Comparison of ENCODE assay signal across 8 mouse cellular contexts in the genomic region with DNA sequence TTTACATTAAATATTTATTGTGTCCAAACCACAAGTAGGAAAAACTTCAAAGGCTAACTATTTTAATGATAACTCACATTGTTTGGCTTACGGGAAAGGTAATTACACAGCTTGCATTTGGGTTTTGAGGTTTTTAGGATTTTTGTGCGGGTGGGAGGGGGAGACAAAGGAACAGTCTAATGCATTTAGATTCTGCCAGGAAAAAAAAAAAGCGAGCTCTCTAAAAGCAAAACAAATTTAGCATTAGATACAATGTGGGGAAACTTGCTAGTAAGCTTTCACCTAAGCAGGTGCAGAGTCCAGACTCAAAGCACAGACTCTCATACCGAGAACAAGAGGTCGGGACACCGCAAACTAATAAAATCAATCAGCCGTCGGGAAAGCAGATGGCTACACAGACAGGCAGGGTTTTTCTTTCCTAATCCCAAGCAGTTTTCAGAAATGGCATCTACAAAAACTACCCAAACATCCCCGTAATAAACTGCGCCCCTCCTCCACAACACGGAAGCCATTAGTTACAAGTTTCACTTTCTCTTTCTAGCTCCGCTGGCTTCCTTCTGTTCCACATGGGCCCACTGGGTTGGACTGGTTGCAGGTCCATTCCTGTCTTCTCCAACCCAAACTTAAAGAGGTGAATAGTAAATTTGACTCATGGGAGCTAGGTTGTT. TPM values are rescaled to one million over a fixed set of nuclear protein-coding genes. Genes with fewer than 3 reads are reported as not detected.
A peak's percentile ranks its signal among the peaks of the same experiment; 100 is the strongest.
DNase-seq lines count a peak whose midpoint lies in the region; ATAC-seq and TF ChIP-seq lines count a peak whose summit lies in the region.

No protein-coding gene starts in this region.

- no peaks in the 10 kb centered on the region for H3K9me3 ChIP-seq in limb, embryonic 12.5 days
- no peaks in the 10 kb centered on the region for H3K9me3 ChIP-seq in limb, embryonic 10.5 days (replicated peaks)
- H3K9me3 ChIP-seq in intestine, embryonic 15.5 days = no peaks in the 10 kb centered on the region
- H3K9me3 ChIP-seq in lung, embryonic 14.5 days (ENCODE audit: low read depth, low read length) = no peaks in the 10 kb centered on the region
- no peaks in the 10 kb centered on the region for H3K9me3 ChIP-seq in stomach, embryonic 15.5 days

- H3K27ac ChIP-seq in limb, embryonic 12.5 days = no peak overlapping the region
- no peak overlapping the region for H3K27ac ChIP-seq in limb, embryonic 10.5 days
- peak overlapping the region; percentile 48; the same call in 1 of the 2 replicates for H3K27ac ChIP-seq in intestine, embryonic 15.5 days
- H3K27ac ChIP-seq in lung, embryonic 14.5 days (ENCODE audit: low read depth) = no peak overlapping the region
- peak overlapping the region; percentile 38; the same call in 1 of the 2 replicates for H3K27ac ChIP-seq in stomach, embryonic 15.5 days

- H3K9ac ChIP-seq in limb, embryonic 12.5 days (replicated peaks) = no peak overlapping the region
- no peak overlapping the region for H3K9ac ChIP-seq in intestine, embryonic 15.5 days
- H3K9ac ChIP-seq in lung, embryonic 14.5 days = no peak overlapping the region
- no peak overlapping the region for H3K9ac ChIP-seq in stomach, embryonic 15.5 days

- H3K4me3 ChIP-seq in limb, embryonic 12.5 days (replicated peaks) = peak overlapping the region; percentile 21
- no peak overlapping the region for H3K4me3 ChIP-seq in limb, embryonic 10.5 days
- peak overlapping the region; percentile 33 for H3K4me3 ChIP-seq in intestine, embryonic 15.5 days (replicated peaks)
- no peak overlapping the region for H3K4me3 ChIP-seq in lung, embryonic 14.5 days (ENCODE audit: low read depth, low read length)
- H3K4me3 ChIP-seq in stomach, embryonic 15.5 days (replicated peaks) = peak overlapping the region; percentile 38

- peaks cover 11% of the 10 kb centered on the region for H3K4me1 ChIP-seq in limb, embryonic 12.5 days (replicated peaks)
- H3K4me1 ChIP-seq in limb, embryonic 10.5 days = peaks cover 9% of the 10 kb centered on the region; the same call in 1 of the 2 replicates
- H3K4me1 ChIP-seq in intestine, embryonic 15.5 days (replicated peaks) = peaks cover 9% of the 10 kb centered on the region; the same call in 1 of the 2 replicates
- no peaks in the 10 kb centered on the region; the same call in 1 of the 2 replicates for H3K4me1 ChIP-seq in lung, embryonic 14.5 days (ENCODE audit: insufficient read depth)
- H3K4me1 ChIP-seq in stomach, embryonic 15.5 days = no peaks in the 10 kb centered on the region

- WGBS in limb, embryonic 12.5 days = 42% methylated on average over 12 of the region's 12 CpGs
- WGBS in limb, embryonic 10.5 days = 67% methylated on average over 12 of the region's 12 CpGs
- 28% methylated on average over 12 of the region's 12 CpGs for WGBS in intestine, embryonic 15.5 days
- 57% methylated on average over 12 of the region's 12 CpGs for whole genome bisulfite sequencing in lung, embryonic 14.5 days
- 40% methylated on average over 12 of the region's 12 CpGs for WGBS in stomach, embryonic 15.5 days

- no peak for ATAC-seq in limb, embryonic 12.5 days (ENCODE audit: insufficient number of reproducible peaks, insufficient read depth, low FRiP score, low TSS enrichment, low read depth)
- peak; percentile 81; the same call in 1 of the 2 replicates for ATAC-seq in intestine, embryonic 15.5 days
- no peak for ATAC-seq in lung, embryonic 14.5 days (ENCODE audit: insufficient read depth)
- ATAC-seq in stomach, embryonic 15.5 days (ENCODE audit: insufficient read depth, low FRiP score, low read depth) = no peak

- no peak for TF ChIP-seq CTCF in lung, embryonic 14.5 days (IDR thresholded peaks at IDR 0.05; ENCODE audit: low read depth)

- peaks cover 6% of the 10 kb centered on the region; the same call in 1 of the 2 replicates for H3K36me3 ChIP-seq in limb, embryonic 12.5 days
- H3K36me3 ChIP-seq in limb, embryonic 10.5 days = no peaks in the 10 kb centered on the region; the same call in 1 of the 2 replicates
- no peaks in the 10 kb centered on the region for H3K36me3 ChIP-seq in intestine, embryonic 15.5 days
- H3K36me3 ChIP-seq in lung, embryonic 14.5 days (ENCODE audit: insufficient read depth) = no peaks in the 10 kb centered on the region
- H3K36me3 ChIP-seq in stomach, embryonic 15.5 days = no peaks in the 10 kb centered on the region

- no peaks in the 10 kb centered on the region for H3K27me3 ChIP-seq in limb, embryonic 12.5 days
- no peaks in the 10 kb centered on the region for H3K27me3 ChIP-seq in limb, embryonic 10.5 days (ENCODE audit: low read depth, poor library complexity, severe bottlenecking)
- H3K27me3 ChIP-seq in intestine, embryonic 15.5 days (replicated peaks) = no peaks in the 10 kb centered on the region
- no peaks in the 10 kb centered on the region for H3K27me3 ChIP-seq in lung, embryonic 14.5 days (ENCODE audit: insufficient read depth, low read length)
- no peaks in the 10 kb centered on the region for H3K27me3 ChIP-seq in stomach, embryonic 15.5 days (replicated peaks)

- no peak for DNase-seq in limb, embryonic 10.5 days (ENCODE audit: low spot score)
- DNase-seq in adrenal gland, postnatal 10 days = peak; percentile 59
- peak; percentile 30 for DNase-seq in lung, embryonic 14.5 days
- no peak for DNase-seq in frontal cortex, postnatal 36 days (ENCODE audit: low spot score in 2 of 2)
- no peak for DNase-seq in layer of hippocampus, adult 9-10 months (ENCODE audit: low spot score)

- peak overlapping the region; percentile 41 for H3K4me2 ChIP-seq in limb, embryonic 12.5 days
- H3K4me2 ChIP-seq in intestine, embryonic 15.5 days (replicated peaks) = peak overlapping the region; percentile 52
- peak overlapping the region; percentile 41 for H3K4me2 ChIP-seq in lung, embryonic 14.5 days
- H3K4me2 ChIP-seq in stomach, embryonic 15.5 days = peak overlapping the region; percentile 40

RNA-seq across cellular contexts. Expression of a gene that starts 8.0 kb away (rescaled TPM):
- polyA plus RNA-seq in limb, embryonic 12.5 days (2016; fragmentation: Nextera tagmentation; extraction: Ambion mirVana) = 40.5 and 40.8 TPM in 2 replicates
- 20.7 and 30.2 TPM in 2 replicates for polyA plus RNA-seq in limb, embryonic 10.5 days (2016; fragmentation: Nextera tagmentation; extraction: Ambion mirVana)
- total RNA-seq in adrenal gland, postnatal 10 days (2021) = 10 to 100 TPM; 68.2 to 75.6 TPM
- polyA plus RNA-seq in intestine, embryonic 15.5 days (2015; fragmentation: Nextera tagmentation; extraction: Ambion mirVana) = 45.8 and 48.9 TPM in 2 replicates
- 33.8 and 36.5 TPM in 2 replicates for polyA plus RNA-seq in lung, embryonic 14.5 days (2014; fragmentation: Nextera tagmentation; extraction: Ambion mirVana)
- polyA plus RNA-seq in stomach, embryonic 15.5 days (2015; fragmentation: Nextera tagmentation; extraction: Ambion mirVana) = 44.5 and 46.5 TPM in 2 replicates

RNA-seq across cellular contexts. Expression of a gene that starts 39.3 kb away (rescaled TPM):
- 38.4 and 48.2 TPM in 2 replicates for polyA plus RNA-seq in limb, embryonic 12.5 days (2016; fragmentation: Nextera tagmentation; extraction: Ambion mirVana)
- 21.9 and 24.6 TPM in 2 replicates for polyA plus RNA-seq in limb, embryonic 10.5 days (2016; fragmentation: Nextera tagmentation; extraction: Ambion mirVana)
- total RNA-seq in adrenal gland, postnatal 10 days (2021) = 100 to 1,000 TPM; 327 to 368 TPM
- 223 and 237 TPM in 2 replicates for polyA plus RNA-seq in intestine, embryonic 15.5 days (2015; fragmentation: Nextera tagmentation; extraction: Ambion mirVana)
- 137 and 143 TPM in 2 replicates for polyA plus RNA-seq in lung, embryonic 14.5 days (2014; fragmentation: Nextera tagmentation; extraction: Ambion mirVana)
- 306 and 329 TPM in 2 replicates for polyA plus RNA-seq in stomach, embryonic 15.5 days (2015; fragmentation: Nextera tagmentation; extraction: Ambion mirVana)

Comparison
In these comparisons a context has a peak if more than half of its experiments do, and no peak if none do; other contexts are left out.
1. H3K4me3 ChIP-seq: peak in limb, embryonic 12.5 days (single experiment), intestine, embryonic 15.5 days (single experiment) and stomach, embryonic 15.5 days (single experiment); none in limb, embryonic 10.5 days (single experiment) and lung, embryonic 14.5 days (single experiment).
2. H3K27ac ChIP-seq: peak in intestine, embryonic 15.5 days (single experiment) and stomach, embryonic 15.5 days (single experiment); none in limb, embryonic 12.5 days (single experiment), limb, embryonic 10.5 days (single experiment) and lung, embryonic 14.5 days (single experiment).
3. DNase-seq: peak in adrenal gland, postnatal 10 days (single experiment) and lung, embryonic 14.5 days (single experiment); none in limb, embryonic 10.5 days (single experiment), frontal cortex, postnatal 36 days (0 of 2) and layer of hippocampus, adult 9-10 months (single experiment).
4. Peak in every context shown above with its lines, with median percentiles within 50 percentile points of each other: H3K4me2 ChIP-seq.